Mouse (Mus musculus): ENCODE measurements at regions not wholly inside any gene's neighbourhood (a gene's known extent, or its start where the extent isn't known, plus 50 kb on each side); places are given as distances from the start of the nearest gene placed in this dataset.

- DNase-seq: peak; percentile 27
Observed at GRCm38 (mm10) chr2:116979561-116980391, 101.3 kb downstream of the Tmco5 start.

DNA sequence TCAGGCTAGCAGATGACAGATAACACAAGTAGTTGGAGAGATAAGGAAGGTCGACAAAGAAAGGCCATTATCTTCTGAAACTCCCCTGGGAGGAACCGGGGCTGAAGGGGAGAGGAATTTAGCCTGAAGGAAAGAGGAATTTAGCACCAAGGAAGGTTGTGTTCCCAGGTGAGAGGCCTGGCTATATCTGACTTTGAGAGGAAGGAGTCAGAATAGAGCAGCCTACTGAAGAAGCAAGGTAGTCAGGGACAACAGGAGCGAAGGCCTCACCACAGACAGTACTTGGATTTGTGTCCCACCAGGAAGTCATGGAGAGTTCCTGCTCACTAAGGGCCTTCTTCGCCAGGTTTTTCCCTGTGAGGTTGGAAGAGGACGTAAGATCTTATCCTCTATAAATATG is 102.2 kb downstream of the Tmco5 start:
- DNase-seq: no peak

DNA sequence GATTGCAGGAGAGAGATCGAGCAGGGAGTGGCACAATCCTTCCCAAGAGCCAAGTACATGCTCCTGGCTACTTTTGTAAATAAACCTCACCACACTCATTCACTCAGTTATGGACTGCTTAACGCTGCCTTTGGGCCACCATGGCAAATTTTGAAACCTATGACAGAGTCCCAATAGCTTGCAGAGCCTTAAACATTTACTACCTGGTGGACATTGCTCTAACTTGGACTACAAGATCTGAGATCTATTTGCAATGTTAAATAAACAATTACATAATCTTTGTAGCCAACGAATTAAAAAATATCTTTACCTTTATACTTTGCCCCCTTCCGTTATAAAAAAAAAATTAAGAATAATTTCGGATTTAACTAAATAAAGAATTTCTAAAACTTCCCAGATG is 104.9 kb downstream of the Tmco5 start:
- no peak for DNase-seq

GRCm38 (mm10) chr2:116983821-116984351 is 105.4 kb downstream of the Tmco5 start:
- DNase-seq: no peak

DNA sequence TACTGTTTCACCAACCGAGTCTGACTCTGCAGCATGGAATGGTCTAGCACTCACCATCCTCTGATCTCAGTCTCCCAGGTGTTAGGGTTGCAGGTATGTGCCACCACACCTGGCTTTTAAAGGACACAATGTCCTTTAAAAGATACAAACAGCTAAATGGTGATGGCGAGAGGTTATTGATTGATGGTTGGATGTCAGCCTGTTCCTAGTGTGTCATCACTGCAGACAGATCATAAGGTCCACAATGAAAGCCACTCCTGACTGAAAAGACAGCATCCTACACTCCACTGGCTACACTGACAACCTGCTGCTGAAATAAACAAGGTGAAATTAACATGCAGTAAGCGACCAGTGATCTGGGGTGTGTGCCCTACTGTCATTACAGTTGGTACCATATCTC is 106.1 kb downstream of the Tmco5 start:
- DNase-seq: no peak

DNA sequence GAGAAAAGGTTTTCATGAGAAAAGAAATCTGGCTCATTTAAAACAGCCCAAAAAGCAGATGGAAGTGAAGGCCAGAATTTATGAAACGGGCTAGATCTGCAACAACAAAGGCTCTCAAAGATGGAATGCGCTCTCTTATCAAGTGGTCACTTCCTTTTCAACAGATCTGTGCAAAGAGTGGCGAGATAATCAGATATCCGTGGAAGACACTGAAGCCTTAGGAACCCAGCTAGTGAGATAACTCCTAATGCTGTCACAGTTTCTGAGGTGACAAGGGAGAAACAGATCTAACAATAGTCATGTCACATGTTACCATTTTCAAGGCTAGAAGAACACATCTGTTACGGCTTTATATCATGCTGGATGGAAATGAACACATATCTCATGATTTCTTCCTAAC is 107.1 kb downstream of the Tmco5 start:
- DNase-seq: no peak

GRCm38 (mm10) chr2:116988953-116989674 is 110.6 kb downstream of the Tmco5 start:
- peak; percentile 24 to 37 for DNase-seq

DNA sequence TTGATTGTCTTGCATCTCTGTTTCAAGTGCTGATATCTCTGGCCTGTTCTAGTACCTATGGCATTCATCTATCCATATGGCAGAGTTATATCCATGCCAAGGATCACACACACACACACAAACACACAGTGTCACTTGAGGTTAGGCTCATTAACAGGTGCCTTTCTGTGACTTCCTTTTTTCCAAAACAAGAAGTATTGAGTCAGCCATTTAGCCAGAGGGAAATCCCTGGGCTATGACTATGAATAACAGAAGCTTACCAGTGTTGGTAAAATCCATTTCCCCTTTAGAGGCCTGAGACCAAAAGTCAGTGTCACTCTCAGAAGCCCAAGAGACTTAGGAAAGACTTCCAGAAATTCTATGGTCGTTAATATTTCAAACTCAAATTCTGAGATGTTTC is 111.6 kb downstream of the Tmco5 start:
- DNase-seq: peak in 1 of 2 experiments; percentile 8

- DNase-seq: no peak
Observed at GRCm38 (mm10) chr2:116991561-116992042, 113.1 kb downstream of the Tmco5 start.

- no peak for DNase-seq
Observed at GRCm38 (mm10) chr2:116993724-116994123, 115.2 kb downstream of the Tmco5 start.

DNA sequence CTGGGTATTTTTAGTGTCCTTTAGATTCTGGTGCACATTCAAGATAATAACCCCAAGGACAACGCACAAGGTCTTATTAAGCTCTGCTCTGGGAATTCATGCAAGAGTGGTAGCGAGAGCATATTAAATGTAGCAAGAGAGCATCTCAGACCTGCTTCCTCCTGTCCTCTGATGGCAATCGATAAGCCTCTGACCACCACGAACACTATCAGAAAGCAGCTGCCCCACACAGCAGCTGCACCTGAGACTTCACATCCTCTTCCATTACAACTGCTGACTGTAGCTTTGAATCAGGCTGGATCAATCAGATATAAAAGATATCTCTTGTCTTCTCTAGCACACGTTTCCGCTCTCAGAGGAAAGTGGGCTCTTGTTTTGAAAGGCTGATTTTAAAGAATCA is 117.8 kb downstream of the Tmco5 start:
- no peak for DNase-seq

GRCm38 (mm10) chr2:116998822-116999221 is 120.3 kb downstream of the Tmco5 start:
- no peak for DNase-seq

GRCm38 (mm10) chr2:116999592-116999991 is 121.1 kb downstream of the Tmco5 start:
- DNase-seq: no peak

- no peak for DNase-seq
Observed at GRCm38 (mm10) chr2:117003976-117004375, 117.2 kb upstream of the Spred1 start.

DNA sequence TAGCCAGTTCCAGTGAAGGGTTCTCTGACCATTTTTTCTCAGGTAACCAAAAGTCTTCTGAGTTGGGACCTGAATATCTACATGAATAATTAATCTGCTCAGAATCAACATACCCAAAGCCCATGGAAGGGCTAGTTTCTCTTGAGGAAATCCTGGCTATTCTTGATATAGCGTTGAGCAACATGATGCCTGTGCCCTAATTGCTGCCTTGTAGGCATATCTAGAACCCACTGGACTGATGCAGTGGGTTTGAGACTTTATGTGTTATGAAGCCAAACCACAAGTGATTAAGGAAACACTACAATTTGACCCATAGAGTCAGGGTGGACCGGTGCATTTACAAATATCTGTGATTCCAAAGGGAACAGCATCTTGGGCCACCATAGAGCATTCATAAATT is 114.3 kb upstream of the Spred1 start:
- no peak for DNase-seq

GRCm38 (mm10) chr2:117008922-117009321 is 112.3 kb upstream of the Spred1 start:
- no peak for DNase-seq

GRCm38 (mm10) chr2:117010001-117010400 is 111.2 kb upstream of the Spred1 start:
- no peak for DNase-seq

- DNase-seq: no peak
Observed at GRCm38 (mm10) chr2:117010942-117011341, 110.2 kb upstream of the Spred1 start.

GRCm38 (mm10) chr2:117017921-117018651 is 103.1 kb upstream of the Spred1 start:
- no peak for DNase-seq

DNA sequence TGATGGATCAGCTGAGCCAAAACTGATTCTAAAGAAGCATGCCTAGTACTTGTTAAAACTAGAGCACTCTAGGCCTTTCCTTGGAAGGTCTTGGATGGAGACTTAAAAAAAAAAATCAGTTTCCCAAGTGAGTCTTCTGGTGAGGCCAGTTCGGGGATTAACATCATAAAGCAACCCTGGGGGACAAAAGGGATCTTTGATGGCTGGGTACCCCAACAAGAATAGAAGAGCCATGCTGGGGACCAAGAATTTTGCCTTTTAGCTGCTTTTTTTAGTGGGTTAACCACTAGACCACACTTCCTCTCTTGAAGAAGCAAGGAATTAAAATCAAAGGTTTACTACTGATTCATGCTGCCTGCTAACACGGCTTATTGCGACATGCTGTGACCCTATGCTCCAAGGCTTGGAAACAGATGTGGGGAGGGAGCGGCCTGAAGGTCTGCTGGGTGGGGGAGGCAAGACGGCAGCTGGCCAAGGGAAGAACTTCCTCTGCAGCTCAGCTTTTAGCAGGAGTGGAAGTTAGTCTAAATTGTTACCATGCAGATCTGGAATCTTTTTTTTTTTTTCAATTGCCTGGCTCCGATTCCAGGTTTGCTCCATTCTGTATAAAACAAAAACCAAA is 102.1 kb upstream of the Spred1 start:
- no peak for DNase-seq

- no peak for DNase-seq
Observed at GRCm38 (mm10) chr2:117019552-117019951, 101.6 kb upstream of the Spred1 start.

- DNase-seq: no peak
Observed at GRCm38 (mm10) chr2:117021787-117022186, 99.4 kb upstream of the Spred1 start.

- no peak for DNase-seq
Observed at GRCm38 (mm10) chr2:117023436-117023835, 97.7 kb upstream of the Spred1 start.

All from B cell, adult 2 months (primary cell).